Mouse (Mus musculus) B cell, adult (primary cell): Measurements from ENCODE around the gene Ccdc6. TPM values are rescaled to one million over a fixed set of nuclear protein-coding genes. Genes with fewer than 3 reads are reported as not detected.

Experiments used
- total RNA-seq: library from RNA; stranded (reverse); gene quantifications from 4 replicates; pipeline ENCODE4 v1.2.4, GENCODE M21; 2023; ENCODE audit not compliant: inconsistent age

Gene Ccdc6
- total RNA-seq: 63.7 to 73.9 TPM (median 72.2 TPM) in 4 replicates

GRCm38 (mm10) chr10:70096366-70097188 lies at the start of gene Ccdc6:
TSS of gene Ccdc6 (plus strand) at chr10:70097121.

GRCm38 (mm10) chr10:70204505-70205399 lies 107.8 kb downstream of the Ccdc6 start, which contains the start of gene Mrln:
TSS of gene Mrln (plus strand) at chr10:70204664.

Other genes with a start within 250 kb of the Ccdc6 start
- gene Mrln, start 107.5 kb downstream of the Ccdc6 start, total RNA-seq: 2.1 TPM in 1 of 4 replicates, not detected in the others
- gene Slc16a9, start 148.0 kb downstream of the Ccdc6 start, total RNA-seq: 0.21 to 0.57 TPM (median 0.40 TPM) in 4 replicates